Mouse (Mus musculus): ENCODE measurements around the gene Ubd. TPM values are rescaled to one million over a fixed set of nuclear protein-coding genes. Genes with fewer than 3 reads are reported as not detected.
"Not testable (repeated sequence)": the region's sequence is repeated elsewhere in the genome, so short reads cannot be mapped to it uniquely, and the experiment has no call there.

Ubd gene
- polyA plus RNA-seq, 1 experiment from 2014 or later = not detected

DNA sequence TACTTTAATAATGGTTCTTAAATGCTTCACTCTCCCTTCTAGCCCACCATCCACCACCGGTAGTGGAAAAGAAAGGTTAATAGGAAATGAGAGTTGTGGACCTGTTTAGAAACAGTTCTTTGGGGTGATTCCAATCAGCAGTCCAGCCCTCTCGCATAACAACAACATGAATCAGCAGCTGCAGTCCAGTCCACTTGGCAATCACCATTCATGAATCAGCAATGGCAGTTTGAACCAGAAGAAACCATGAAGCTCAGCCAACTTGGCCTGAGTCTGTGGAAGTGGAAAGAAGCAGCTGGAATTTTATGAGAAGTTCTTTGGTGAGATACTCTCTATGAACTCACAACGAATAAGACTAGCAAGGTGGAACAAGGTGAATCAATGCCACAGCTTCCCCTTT lies 24.8 kb downstream of the Ubd start:
- Histone ChIP-seq H3K36me3 (no peaks in the 10 kb centered on the region), H3K9me3 (no peaks in the 10 kb centered on the region), H3K27me3 (ENCODE audit: insufficient read depth, poor library complexity, severe bottlenecking) (no peaks in the 10 kb centered on the region), H3K4me1 (no peaks in the 10 kb centered on the region), H3K4me3 (no peak overlapping the region), H3K27ac (no peak overlapping the region)
- 71% methylated on average over 3 of the region's 3 CpGs for WGBS
- DNase-seq (ENCODE audit: low spot score) = no peak

DNA sequence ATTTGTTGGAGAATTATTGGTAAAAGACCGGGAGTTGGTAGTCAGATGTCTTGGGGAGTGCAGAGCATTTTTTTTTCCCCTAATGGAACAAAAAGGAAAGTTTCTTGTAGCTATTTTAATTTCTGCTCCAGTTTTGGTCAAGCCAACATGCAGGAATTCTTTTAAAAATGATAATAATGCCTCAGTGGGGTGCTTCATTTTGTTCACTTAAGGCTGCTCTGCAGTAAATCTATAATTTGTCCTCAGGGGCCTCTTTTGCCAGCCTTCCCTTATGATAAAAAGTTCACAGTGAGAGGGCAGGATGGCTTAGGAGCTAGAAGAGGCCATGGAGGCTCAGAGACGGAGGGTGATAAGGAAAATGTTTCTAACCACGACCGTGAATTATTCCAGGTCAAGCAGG lies 26.2 kb downstream of the Ubd start, which contains the start of gene Olfr96:
Olfr96 (plus strand) TSS at position 301 of the 400 bp plus-strand sequence.
- no peak within 1 kb of the TSS for H3K4me3 ChIP-seq
- no peaks in the 10 kb centered on the region for H3K9me3 ChIP-seq
- no peaks in the 10 kb centered on the region for H3K27me3 ChIP-seq (ENCODE audit: insufficient read depth, poor library complexity, severe bottlenecking)
- H3K4me1 ChIP-seq = no peaks in the 10 kb centered on the region
- no peaks in the 10 kb centered on the region for H3K36me3 ChIP-seq
- H3K27ac ChIP-seq = no peak within 1 kb of the TSS
- WGBS = 59% methylated on average over 4 of the region's 4 CpGs
- no peak for DNase-seq (ENCODE audit: low spot score)

DNA sequence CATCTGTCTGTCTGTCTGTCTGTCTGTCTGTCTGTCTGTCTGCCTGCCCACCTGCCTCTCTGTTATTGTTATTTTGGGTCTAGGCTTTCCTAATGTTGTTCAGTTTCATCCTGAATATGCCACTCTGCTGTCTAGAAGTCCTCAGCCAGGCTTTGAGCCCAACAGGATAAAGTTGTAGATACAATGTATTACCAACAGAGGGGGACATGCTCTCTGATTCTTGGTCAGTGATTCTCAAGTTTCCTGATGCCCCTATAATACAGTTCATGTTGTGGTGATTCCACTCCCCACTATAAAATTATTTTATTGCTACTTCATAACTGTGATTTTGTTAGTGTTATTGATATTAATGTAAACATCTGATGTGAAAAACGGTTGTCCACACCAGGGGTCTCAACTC lies 28.2 kb downstream of the Ubd start:
- H3K36me3 ChIP-seq = no peaks in the 10 kb centered on the region
- no peaks in the 10 kb centered on the region for H3K4me1 ChIP-seq
- H3K9me3 ChIP-seq = no peaks in the 10 kb centered on the region
- WGBS = 18% methylated on average over 1 of the region's 1 CpGs
- no peaks in the 10 kb centered on the region for H3K27me3 ChIP-seq (ENCODE audit: insufficient read depth, poor library complexity, severe bottlenecking)
- no peak overlapping the region for H3K4me3 ChIP-seq
- H3K27ac ChIP-seq = no peak overlapping the region
- DNase-seq (ENCODE audit: low spot score) = no peak

DNA sequence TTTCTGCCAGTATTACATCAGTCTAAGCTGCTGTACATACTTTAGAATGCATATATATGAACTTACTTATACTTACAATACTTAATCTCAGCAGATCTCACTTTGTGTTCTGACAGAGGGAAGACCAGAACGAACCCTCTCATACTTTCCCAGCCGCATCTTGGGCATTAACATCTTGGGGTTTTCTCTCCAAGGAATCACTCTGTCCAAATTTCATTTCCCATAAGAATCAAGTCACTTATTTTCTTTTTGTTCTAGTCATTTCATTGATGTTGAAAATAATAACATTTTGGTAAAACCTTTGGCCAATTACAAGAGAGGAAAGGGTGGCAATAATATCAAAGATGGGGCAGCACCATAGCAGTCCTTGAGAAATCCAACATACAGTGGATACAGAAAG lies 43.5 kb downstream of the Ubd start, which contains the start of gene Olfr97:
Olfr97 (minus strand) TSS at position 101 of the 400 bp plus-strand sequence.
- H3K36me3 ChIP-seq; H3K4me3 ChIP-seq; H3K27ac ChIP-seq; H3K27me3 ChIP-seq (ENCODE audit: insufficient read depth, poor library complexity, severe bottlenecking); DNase-seq (ENCODE audit: low spot score); H3K4me1 ChIP-seq; H3K9me3 ChIP-seq: not testable (repeated sequence)
- 86% methylated on average over 2 of the region's 2 CpGs for WGBS

DNA sequence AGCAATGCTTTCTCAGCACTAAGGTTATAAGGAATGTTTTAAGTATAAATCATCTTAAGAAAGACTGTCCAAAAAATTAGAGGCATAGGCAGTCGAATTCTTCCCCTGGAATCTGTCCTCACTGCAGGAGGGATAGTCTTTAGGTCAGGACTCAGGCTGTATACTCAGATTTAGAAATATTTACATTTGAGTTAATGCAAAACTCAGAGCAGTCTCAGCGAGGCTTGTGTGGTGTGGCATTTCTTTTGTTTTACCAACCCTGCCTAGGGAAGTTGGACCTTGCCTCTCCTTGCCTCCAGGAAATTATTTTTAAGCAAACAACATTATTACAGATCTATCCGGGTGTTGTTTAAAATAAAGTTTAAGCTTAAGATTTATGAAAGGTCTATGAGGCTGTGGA lies 48.5 kb downstream of the Ubd start:
- H3K27me3 ChIP-seq (ENCODE audit: insufficient read depth, poor library complexity, severe bottlenecking) = no peaks in the 10 kb centered on the region
- no peak overlapping the region for H3K27ac ChIP-seq
- DNase-seq (ENCODE audit: low spot score) = no peak
- no peaks in the 10 kb centered on the region for H3K9me3 ChIP-seq
- H3K4me3 ChIP-seq = no peak overlapping the region
- no peaks in the 10 kb centered on the region for H3K4me1 ChIP-seq
- H3K36me3 ChIP-seq = no peaks in the 10 kb centered on the region
- WGBS = 59% methylated on average over 3 of the region's 3 CpGs

Other genes starting within 250 kb of the Ubd start
- gene Ppp1r11, start 242.2 kb upstream of the Ubd start, polyA plus RNA-seq (2016; fragmentation: Nextera tagmentation; extraction: Ambion mirVana) = 98.8 and 121 TPM in 2 replicates
- 45.2 and 55.4 TPM in 2 replicates for gene Znrd1, start 235.3 kb upstream of the Ubd start, polyA plus RNA-seq (2016; fragmentation: Nextera tagmentation; extraction: Ambion mirVana)
- 7.7 and 10.3 TPM in 2 replicates for gene Znrd1as, start 235.3 kb upstream of the Ubd start, polyA plus RNA-seq (2016; fragmentation: Nextera tagmentation; extraction: Ambion mirVana)
- 0.19 and 0.32 TPM in 2 replicates for gene 2410137M14Rik, start 212.7 kb upstream of the Ubd start, polyA plus RNA-seq (2016; fragmentation: Nextera tagmentation; extraction: Ambion mirVana)
- gene H2-M5, start 204.4 kb upstream of the Ubd start, polyA plus RNA-seq (2016; fragmentation: Nextera tagmentation; extraction: Ambion mirVana) = 0.27 and 0.39 TPM in 2 replicates
- 65.9 and 84.5 TPM in 2 replicates for gene Zfp57, start 192.7 kb upstream of the Ubd start, polyA plus RNA-seq (2016; fragmentation: Nextera tagmentation; extraction: Ambion mirVana)
- gene Mog, start 170.5 kb upstream of the Ubd start, polyA plus RNA-seq (2016; fragmentation: Nextera tagmentation; extraction: Ambion mirVana) = 0.10 and 0.14 TPM in 2 replicates
- 5.8 and 9.6 TPM in 2 replicates for gene Gabbr1, start 147.9 kb upstream of the Ubd start, polyA plus RNA-seq (2016; fragmentation: Nextera tagmentation; extraction: Ambion mirVana)
- not detected in 2 replicates for gene Olfr90, start 105.4 kb upstream of the Ubd start, polyA plus RNA-seq (2016; fragmentation: Nextera tagmentation; extraction: Ambion mirVana)
- 0.15 TPM in 1 of 2 replicates, not detected in the other for gene Olfr91, start 95.6 kb upstream of the Ubd start, polyA plus RNA-seq (2016; fragmentation: Nextera tagmentation; extraction: Ambion mirVana)
- not detected in 2 replicates for gene Olfr92, start 73.8 kb upstream of the Ubd start, polyA plus RNA-seq (2016; fragmentation: Nextera tagmentation; extraction: Ambion mirVana)
- not detected in 2 replicates for gene Olfr93, start 32.4 kb upstream of the Ubd start, polyA plus RNA-seq (2016; fragmentation: Nextera tagmentation; extraction: Ambion mirVana)
- gene Olfr94, start 7.1 kb downstream of the Ubd start, polyA plus RNA-seq (2016; fragmentation: Nextera tagmentation; extraction: Ambion mirVana) = not detected in 2 replicates
- gene Olfr95, start 19.2 kb downstream of the Ubd start, polyA plus RNA-seq (2016; fragmentation: Nextera tagmentation; extraction: Ambion mirVana) = not detected in 2 replicates
- gene Olfr96, start 26.3 kb downstream of the Ubd start, polyA plus RNA-seq (2016; fragmentation: Nextera tagmentation; extraction: Ambion mirVana) = not detected in 2 replicates
- gene Olfr97, start 43.4 kb downstream of the Ubd start, polyA plus RNA-seq (2016; fragmentation: Nextera tagmentation; extraction: Ambion mirVana) = not detected in 2 replicates
- not detected in 2 replicates for gene Olfr98, start 69.9 kb downstream of the Ubd start, polyA plus RNA-seq (2016; fragmentation: Nextera tagmentation; extraction: Ambion mirVana)
- 1.00 and 1.7 TPM in 2 replicates for gene H2-M3, start 76.3 kb downstream of the Ubd start, polyA plus RNA-seq (2016; fragmentation: Nextera tagmentation; extraction: Ambion mirVana)
- 0.09 TPM in 1 of 2 replicates, not detected in the other for gene Olfr99, start 89.6 kb downstream of the Ubd start, polyA plus RNA-seq (2016; fragmentation: Nextera tagmentation; extraction: Ambion mirVana)
- gene Olfr101, start 110.4 kb downstream of the Ubd start, polyA plus RNA-seq (2016; fragmentation: Nextera tagmentation; extraction: Ambion mirVana) = not detected in 2 replicates
- not detected in 2 replicates for gene Olfr102, start 123.2 kb downstream of the Ubd start, polyA plus RNA-seq (2016; fragmentation: Nextera tagmentation; extraction: Ambion mirVana)
- gene Olfr103, start 145.8 kb downstream of the Ubd start, polyA plus RNA-seq (2016; fragmentation: Nextera tagmentation; extraction: Ambion mirVana) = not detected in 2 replicates
- not detected in 2 replicates for gene Olfr104-ps, start 165.7 kb downstream of the Ubd start, polyA plus RNA-seq (2016; fragmentation: Nextera tagmentation; extraction: Ambion mirVana)
- gene Olfr105-ps, start 185.1 kb downstream of the Ubd start, polyA plus RNA-seq (2016; fragmentation: Nextera tagmentation; extraction: Ambion mirVana) = not detected in 2 replicates
- gene Olfr106-ps, start 196.5 kb downstream of the Ubd start, polyA plus RNA-seq (2016; fragmentation: Nextera tagmentation; extraction: Ambion mirVana) = not detected in 2 replicates
- not detected in 2 replicates for gene Olfr107, start 205.3 kb downstream of the Ubd start, polyA plus RNA-seq (2016; fragmentation: Nextera tagmentation; extraction: Ambion mirVana)

Measured in heart, embryonic 10.5 days (tissue).